Mouse (Mus musculus) MEL (cell line): ENCODE measurements around the gene Kat7. TPM values are rescaled to one million over a fixed set of nuclear protein-coding genes. Genes with fewer than 3 reads are reported as not detected.

Source experiments
- DNase-seq: peaks from one replicate; pipeline ENCODE4 v3.0.0; 2011; ENCODE audit warnings: low read depth, low spot score
- H3K27ac ChIP-seq: 2 replicates; pipeline ENCODE4 v1.5.1; 2012; ENCODE audit warnings: low read depth, mild to moderate bottlenecking, control low read depth, low read length, moderate library complexity; ENCODE audit not compliant: control insufficient read depth
- H3K27me3 ChIP-seq, 2 experiments: fragments of 150-350 bp in 1 of 2; sonication (generic) in 1 of 2; 2 replicates each; pipeline ENCODE4 v1.6.1; 2012; ENCODE audit warnings: low read length in 2 of 2, mild to moderate bottlenecking in 2 of 2, improper control_type of control experiment in 1 of 2, moderate library complexity in 1 of 2; ENCODE audit not compliant: insufficient read depth in 2 of 2, control insufficient read depth in 1 of 2
- H3K36me3 ChIP-seq, 2 experiments: 2 replicates each; pipeline ENCODE4 v1.6.1; 2012 to 2014; ENCODE audit warnings: low read length in 2 of 2, improper control_type of control experiment in 1 of 2, inconsistent platforms in 1 of 2, mild to moderate bottlenecking in 1 of 2; ENCODE audit not compliant: insufficient read depth in 2 of 2, control insufficient read depth in 1 of 2
- H3K4me1 ChIP-seq, 2 experiments: fragments of 150-350 bp in 1 of 2; sonication (generic) in 1 of 2; 2 replicates each; pipeline ENCODE4 v1.6.1; 2012; ENCODE audit warnings: low read length in 2 of 2, improper control_type of control experiment in 1 of 2, mild to moderate bottlenecking in 1 of 2; ENCODE audit not compliant: insufficient read depth in 2 of 2, control insufficient read depth in 1 of 2
- H3K4me3 ChIP-seq, 2 experiments: fragments of 150-350 bp in 1 of 2; sonication (generic) in 1 of 2; 2 replicates each; pipeline ENCODE4 v1.5.1; 2012; ENCODE audit warnings: low read depth in 2 of 2, low read length in 2 of 2, mild to moderate bottlenecking in 2 of 2, moderate library complexity in 2 of 2, control low read depth in 1 of 2, improper control_type of control experiment in 1 of 2; ENCODE audit not compliant: control insufficient read depth in 1 of 2, insufficient read depth in 1 of 2
- H3K79me2 ChIP-seq: 2 replicates; pipeline ENCODE4 v1.6.1; 2012; ENCODE audit warnings: mild to moderate bottlenecking, low read length, moderate library complexity; ENCODE audit not compliant: control insufficient read depth, poor library complexity, insufficient read depth
- H3K9ac ChIP-seq: 2 replicates; pipeline ENCODE4 v1.6.1; 2012; ENCODE audit warnings: low read depth, mild to moderate bottlenecking, control low read depth, low read length, moderate library complexity; ENCODE audit not compliant: control insufficient read depth, poor library complexity, severe bottlenecking
- H3K9me3 ChIP-seq: fragments of 150-350 bp; sonication (generic); replicated peaks from 2 replicates; pipeline ENCODE4 v1.6.1; 2012; ENCODE audit warnings: mild to moderate bottlenecking, low read length, improper control_type of control experiment, moderate library complexity; ENCODE audit not compliant: insufficient read depth
- BHLHE40 ChIP-seq: IDR thresholded peaks from 2 replicates; pipeline ENCODE4 v1.6.1; 2012; ENCODE audit warnings: low read depth, mild to moderate bottlenecking, inconsistent platforms, low read length, improper control_type of control experiment, borderline replicate concordance
- CHD1 ChIP-seq: IDR thresholded peaks from 2 replicates; pipeline ENCODE4 v1.6.1; 2012; ENCODE audit warnings: low read depth, mild to moderate bottlenecking, inconsistent platforms, low read length, improper control_type of control experiment
- CTCF ChIP-seq, 3 experiments: IDR thresholded peaks in 2 of 3; conservative IDR thresholded peaks in 1 of 3; 2 replicates each; pipeline ENCODE4 v1.5.1; 2011 to 2012; ENCODE audit warnings: low read length in 3 of 3, low read depth in 2 of 3, mild to moderate bottlenecking in 2 of 3, improper control_type of control experiment in 1 of 3, inconsistent platforms in 1 of 3, mixed read lengths in 1 of 3, moderate library complexity in 1 of 3; ENCODE audit not compliant: control insufficient read depth in 1 of 3, insufficient read depth in 1 of 3, poor library complexity in 1 of 3, severe bottlenecking in 1 of 3
- ELF1 ChIP-seq: IDR thresholded peaks from 2 replicates; pipeline ENCODE4 v1.6.1; 2014; ENCODE audit warnings: low read depth, mild to moderate bottlenecking, inconsistent platforms, low read length, improper control_type of control experiment, moderate library complexity
- GABPA ChIP-seq: IDR thresholded peaks from 2 replicates; pipeline ENCODE4 v1.6.1; 2012; ENCODE audit warnings: low read depth, mild to moderate bottlenecking, inconsistent platforms, low read length, improper control_type of control experiment, moderate library complexity
- GATA1 ChIP-seq: IDR thresholded peaks from 2 replicates; pipeline ENCODE4 v1.6.1; 2011; ENCODE audit warnings: low read depth, low read length, improper control_type of control experiment
- HCFC1 ChIP-seq: IDR thresholded peaks from 2 replicates; pipeline ENCODE4 v1.6.1; 2012; ENCODE audit warnings: low read depth, mild to moderate bottlenecking, inconsistent platforms, low read length, improper control_type of control experiment, moderate library complexity
- KAT2A ChIP-seq: conservative IDR thresholded peaks from 2 replicates; pipeline ENCODE4 v1.6.1; 2012; ENCODE audit warnings: low read depth, low read length, improper control_type of control experiment, inconsistent platforms
- MAFK ChIP-seq: IDR thresholded peaks from 2 replicates; pipeline ENCODE4 v1.6.1; 2011; ENCODE audit warnings: low read depth, mild to moderate bottlenecking, low read length, improper control_type of control experiment, borderline replicate concordance
- MAX ChIP-seq: IDR thresholded peaks from 2 replicates; pipeline ENCODE4 v1.6.1; 2011; ENCODE audit warnings: low read length, improper control_type of control experiment
- MEF2A ChIP-seq: IDR thresholded peaks from 2 replicates; pipeline ENCODE4 v1.6.1; 2014; ENCODE audit warnings: low read depth, mild to moderate bottlenecking, inconsistent platforms, low read length, improper control_type of control experiment; ENCODE audit not compliant: poor library complexity, insufficient replicate concordance, severe bottlenecking; ENCODE audit errors: extremely low read depth
- MXI1 ChIP-seq: IDR thresholded peaks from 2 replicates; pipeline ENCODE4 v1.6.1; 2011; ENCODE audit warnings: mild to moderate bottlenecking, low read depth, low read length, improper control_type of control experiment
- MYB ChIP-seq: IDR thresholded peaks from 2 replicates; pipeline ENCODE4 v1.6.1; 2011; ENCODE audit warnings: mild to moderate bottlenecking, low read depth, low read length, improper control_type of control experiment
- MYC ChIP-seq: IDR thresholded peaks from 2 replicates; pipeline ENCODE4 v1.6.1; 2011; ENCODE audit warnings: low read depth, mild to moderate bottlenecking, low read length, improper control_type of control experiment, moderate library complexity
- NELFE ChIP-seq: IDR thresholded peaks from 2 replicates; pipeline ENCODE4 v1.6.1; 2011; ENCODE audit warnings: low read depth, low read length, improper control_type of control experiment
- NRF1 ChIP-seq: IDR thresholded peaks from 2 replicates; pipeline ENCODE4 v1.6.1; 2014; ENCODE audit warnings: low read depth, mild to moderate bottlenecking, inconsistent platforms, low read length, improper control_type of control experiment, moderate library complexity; ENCODE audit not compliant: poor library complexity, insufficient read depth, severe bottlenecking
- POLR2A ChIP-seq, 2 experiments: IDR thresholded peaks; 2 replicates each; pipeline ENCODE4 v1.6.1; 2011 to 2012; ENCODE audit warnings: low read length in 2 of 2, mild to moderate bottlenecking in 2 of 2, control low read depth in 1 of 2, improper control_type of control experiment in 1 of 2, low read depth in 1 of 2, moderate library complexity in 1 of 2; ENCODE audit not compliant: control insufficient read depth in 1 of 2, insufficient read depth in 1 of 2, poor library complexity in 1 of 2
- POLR2AphosphoS2 ChIP-seq: IDR thresholded peaks from 2 replicates; pipeline ENCODE4 v1.6.1; 2011; ENCODE audit warnings: low read length, improper control_type of control experiment
- POLR2AphosphoS5 ChIP-seq: IDR thresholded peaks from 2 replicates; pipeline ENCODE4 v1.6.1; 2012; ENCODE audit warnings: low read depth, borderline replicate concordance, mild to moderate bottlenecking, inconsistent platforms, low read length, moderate library complexity, mixed read lengths
- RAD21 ChIP-seq: IDR thresholded peaks from 2 replicates; pipeline ENCODE4 v1.6.1; 2011; ENCODE audit warnings: mild to moderate bottlenecking, low read depth, low read length, improper control_type of control experiment
- RCOR1 ChIP-seq: IDR thresholded peaks from 2 replicates; pipeline ENCODE4 v1.6.1; 2012; ENCODE audit warnings: low read depth, mild to moderate bottlenecking, inconsistent platforms, low read length, improper control_type of control experiment
- SIN3A ChIP-seq: IDR thresholded peaks from 2 replicates; pipeline ENCODE4 v1.6.1; 2012; ENCODE audit warnings: low read length, improper control_type of control experiment, inconsistent platforms
- SMC3 ChIP-seq: IDR thresholded peaks from 2 replicates; pipeline ENCODE4 v1.6.1; 2011; ENCODE audit warnings: low read depth, low read length, improper control_type of control experiment
- TBP ChIP-seq: IDR thresholded peaks from 2 replicates; pipeline ENCODE4 v1.8.0; 2011; ENCODE audit warnings: low read depth, low read length, improper control_type of control experiment
- TCF12 ChIP-seq: IDR thresholded peaks from 2 replicates; pipeline ENCODE4 v1.6.1; 2014; ENCODE audit warnings: low read depth, mild to moderate bottlenecking, inconsistent platforms, low read length, improper control_type of control experiment, moderate library complexity
- UBTF ChIP-seq: IDR thresholded peaks from 2 replicates; pipeline ENCODE4 v1.6.1; 2012; ENCODE audit warnings: low read depth, mild to moderate bottlenecking, inconsistent platforms, low read length, improper control_type of control experiment, moderate library complexity, borderline replicate concordance; ENCODE audit not compliant: insufficient read depth
- USF1 ChIP-seq: IDR thresholded peaks from 2 replicates; pipeline ENCODE4 v1.6.1; 2014; ENCODE audit warnings: low read depth, mild to moderate bottlenecking, inconsistent platforms, low read length, improper control_type of control experiment, moderate library complexity
- USF2 ChIP-seq, 2 experiments: IDR thresholded peaks; 2 replicates each; pipeline ENCODE4 v1.6.1; 2011 to 2012; ENCODE audit warnings: improper control_type of control experiment in 2 of 2, low read length in 2 of 2, borderline replicate concordance in 1 of 2, inconsistent platforms in 1 of 2, low read depth in 1 of 2, mild to moderate bottlenecking in 1 of 2; ENCODE audit not compliant: insufficient read depth in 1 of 2
- ZC3H11A ChIP-seq: IDR thresholded peaks from 2 replicates; pipeline ENCODE4 v1.6.1; 2012; ENCODE audit warnings: low read depth, mild to moderate bottlenecking, inconsistent platforms, low read length, improper control_type of control experiment
- ZKSCAN1 ChIP-seq: IDR thresholded peaks from 2 replicates; pipeline ENCODE4 v1.6.1; 2012; ENCODE audit warnings: low read depth, mild to moderate bottlenecking, inconsistent platforms, low read length, improper control_type of control experiment, moderate library complexity
- ZMIZ1 ChIP-seq: IDR thresholded peaks from 2 replicates; pipeline ENCODE4 v1.6.1; 2012; ENCODE audit warnings: low read depth, mild to moderate bottlenecking, inconsistent platforms, low read length, improper control_type of control experiment, moderate library complexity
- ZNF384 ChIP-seq: IDR thresholded peaks from 2 replicates; pipeline ENCODE4 v1.6.1; 2012; ENCODE audit warnings: low read depth, mild to moderate bottlenecking, inconsistent platforms, low read length, improper control_type of control experiment
- polyA plus RNA-seq, 2 experiments: library from polyadenylated mRNA; stranded (reverse) in 1 of 2; unstranded in 1 of 2; fragments of >175 nt in 1 of 2; fragments of >200 nt in 1 of 2; gene quantifications; 2 replicates each; pipeline versions ENCODE4 v1.2.1 to v1.2.4; 2012; ENCODE audit warnings: low replicate concordance in 2 of 2, low read depth in 1 of 2; ENCODE audit not compliant: insufficient read length in 2 of 2, insufficient read depth in 1 of 2, missing spikeins in 1 of 2
- total RNA-seq: library from RNA; depleted of rRNA; stranded (reverse); fragments of 300-350 nt; gene quantifications from 2 replicates; pipeline ENCODE4 v1.2.3, GENCODE M21; 2012

Kat7 gene
- total and polyA plus RNA-seq, 3 experiments: 81.4 to 100 (median 95.4) TPM

- peak; percentile 94 for DNase-seq
- Histone ChIP-seq H3K79me2 (peaks cover 3% of the 10 kb centered on the region; the same call in 1 of the 2 replicates), H3K27me3 (peaks cover 0 to 2% of the 10 kb centered on the region in 2 experiments; a peak in 2 of 4 replicates), H3K36me3 (peaks cover 0 to 14% of the 10 kb centered on the region in 2 experiments; a peak in 2 of 4 replicates), H3K27ac (peak overlapping the region; percentile 77), H3K4me1 (peaks cover 5 to 23% of the 10 kb centered on the region in 2 experiments), H3K9me3 (no peaks in the 10 kb centered on the region), H3K4me3 (peak overlapping the region; percentile 70 to 91), H3K9ac (peak overlapping the region; percentile 94)
- TF ChIP-seq RAD21: peak; percentile 78
- TF ChIP-seq NELFE: peak; percentile 73
- TF ChIP-seq CHD1: 0 out of 2 replicates have a peak, but pooled peaks have one; percentile 50
- peak; percentile 36; the same call in 1 of the 2 replicates for TF ChIP-seq ELF1
- peak; percentile 54; the same call in 1 of the 2 replicates for TF ChIP-seq RCOR1
- peak; percentile 9 to 81; a peak in 3 of 4 replicates for TF ChIP-seq POLR2A (IDR thresholded peaks at IDR 0.05; ENCODE audit: control insufficient read depth in 1 of 2, insufficient read depth in 1 of 2, low read depth in 1 of 2, low read length in 2 of 2, poor library complexity in 1 of 2)
- TF ChIP-seq ZC3H11A: peak; percentile 36; the same call in 1 of the 2 replicates
- peak; percentile 81 for TF ChIP-seq MAX
- peak; percentile 51; the same call in 1 of the 2 replicates for TF ChIP-seq USF1
- no peak for TF ChIP-seq ZKSCAN1
- TF ChIP-seq KAT2A: no peak
- peak; percentile 97 for TF ChIP-seq MXI1
- no peak for TF ChIP-seq GATA1
- peak; percentile 78 for TF ChIP-seq HCFC1
- TF ChIP-seq POLR2AphosphoS2: peak; percentile 50; the same call in 1 of the 2 replicates
- peak; percentile 43; the same call in 1 of the 2 replicates for TF ChIP-seq MYB
- peak; percentile 24; the same call in 1 of the 2 replicates for TF ChIP-seq NRF1
- TF ChIP-seq POLR2AphosphoS5: no peak
- no peak for TF ChIP-seq MAFK
- TF ChIP-seq SIN3A: peak; percentile 90
- TF ChIP-seq MEF2A: 0 out of 2 replicates have a peak, but pooled peaks have one; percentile 46
- peak; percentile 86; the same call in 1 of the 2 replicates for TF ChIP-seq ZMIZ1
- peak; percentile 34; the same call in 1 of the 2 replicates for TF ChIP-seq TBP
- TF ChIP-seq UBTF: peak; percentile 85; the same call in 1 of the 2 replicates
- no peak for TF ChIP-seq USF2 (IDR thresholded peaks at IDR 0.05; ENCODE audit: borderline replicate concordance in 1 of 2, insufficient read depth in 1 of 2, low read depth in 1 of 2, low read length in 2 of 2)
- peak; percentile 48; the same call in 1 of the 2 replicates for TF ChIP-seq BHLHE40
- 0 out of 2 replicates have a peak, but pooled peaks have one; percentile 26 for TF ChIP-seq ZNF384
- TF ChIP-seq MYC: peak; percentile 81
- TF ChIP-seq TCF12: peak; percentile 50
- TF ChIP-seq GABPA: no peak
- TF ChIP-seq SMC3: peak; percentile 83
- peak; percentile 92 to 100 (median 100); a peak in 5 of 6 replicates for TF ChIP-seq CTCF (IDR thresholded peaks at IDR 0.05 in 2 of 3, conservative IDR thresholded peaks at IDR 0.05 in 1 of 3; ENCODE audit: control insufficient read depth in 1 of 3, insufficient read depth in 1 of 3, low read depth in 2 of 3, low read length in 3 of 3, poor library complexity in 1 of 3, severe bottlenecking in 1 of 3)
Observed at GRCm38 (mm10) chr11:95259088-95259849, 50.8 kb downstream of the Kat7 start.
